Mouse (Mus musculus): ENCODE measurements around the gene Fam71d. TPM values are rescaled to one million over a fixed set of nuclear protein-coding genes. Genes with fewer than 3 reads are reported as not detected.
A peak's percentile ranks its signal among the peaks of the same experiment; 100 is the strongest.

Fam71d gene
- polyA plus RNA-seq, 1 experiment from 2014 or later = 0.18 TPM

DNA sequence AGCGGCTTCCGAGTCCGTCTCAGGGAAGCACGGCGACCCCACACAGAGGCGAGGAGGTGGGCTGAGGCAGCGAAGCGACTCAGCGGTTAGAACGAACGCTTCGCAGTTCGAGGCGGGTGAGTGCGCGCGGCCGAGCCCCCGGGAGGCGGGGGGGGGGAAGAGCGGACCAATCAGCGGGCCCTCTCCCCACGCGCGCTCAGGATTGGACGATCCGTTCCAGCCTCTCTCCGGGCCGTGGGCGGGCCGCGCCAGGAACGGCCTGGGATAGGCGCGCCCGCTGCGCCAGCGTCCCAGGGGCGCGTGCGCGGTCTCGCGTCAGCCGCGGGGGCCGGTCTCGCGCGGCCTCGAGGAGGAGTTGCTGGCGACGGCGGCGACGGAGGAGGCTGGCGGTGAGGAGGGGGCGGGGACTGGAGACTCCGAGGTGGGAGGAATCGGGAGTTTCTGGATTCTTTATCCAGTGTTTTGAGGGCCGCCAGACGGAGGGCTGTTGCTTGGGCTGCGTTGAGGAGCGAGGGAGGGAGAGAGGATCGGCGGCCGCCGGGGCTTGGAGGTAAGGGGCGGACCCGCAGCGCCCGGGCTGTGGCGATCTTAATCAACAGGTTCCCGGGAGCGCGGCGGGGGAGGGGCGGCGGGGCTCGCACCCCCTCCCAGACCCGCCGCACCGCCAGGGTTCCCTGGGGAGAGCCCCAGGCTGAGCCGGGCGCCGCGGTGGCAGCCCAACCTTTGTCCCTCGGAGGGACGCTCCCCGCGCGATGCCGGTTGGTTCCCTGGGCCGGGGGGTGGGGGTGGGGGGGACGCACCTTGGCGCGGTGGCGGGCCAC, 57.4 kb downstream of the Fam71d start, which contains the start of gene Mpp5:
Gene Mpp5 (plus strand): TSS at position 351 of the 821 bp plus-strand sequence.
- DNase-seq (ENCODE audit: low spot score) (peak; percentile 99), ATAC-seq (peak; percentile 100)
- Histone ChIP-seq H3K9me3 (replicated peaks; ENCODE audit: control insufficient read depth, low read length) (no peaks in the 10 kb centered on the region), H3K27ac (ENCODE audit: low read depth, low read length) (peak within 1 kb of the TSS; percentile 86), H3K4me3 (ENCODE audit: low read depth, low read length) (peak within 1 kb of the TSS; percentile 85), H3K4me2 (ENCODE audit: low read length) (peak within 1 kb of the TSS; percentile 72), H3K4me1 (ENCODE audit: control insufficient read depth, insufficient read depth, low read length) (peaks cover 3% of the 10 kb centered on the region), H3K36me3 (ENCODE audit: control insufficient read depth, insufficient read depth, low read length) (no peaks in the 10 kb centered on the region), H3K27me3 (replicated peaks; ENCODE audit: control insufficient read depth, insufficient read depth, low read length) (0 out of 2 replicates have a peak, but pooled peaks cover 3% of the 10 kb centered on the region), H3K9ac (ENCODE audit: low read length) (peak within 1 kb of the TSS; percentile 79)
- under 1% methylated on average over 79 of the region's 98 CpGs for WGBS

DNA sequence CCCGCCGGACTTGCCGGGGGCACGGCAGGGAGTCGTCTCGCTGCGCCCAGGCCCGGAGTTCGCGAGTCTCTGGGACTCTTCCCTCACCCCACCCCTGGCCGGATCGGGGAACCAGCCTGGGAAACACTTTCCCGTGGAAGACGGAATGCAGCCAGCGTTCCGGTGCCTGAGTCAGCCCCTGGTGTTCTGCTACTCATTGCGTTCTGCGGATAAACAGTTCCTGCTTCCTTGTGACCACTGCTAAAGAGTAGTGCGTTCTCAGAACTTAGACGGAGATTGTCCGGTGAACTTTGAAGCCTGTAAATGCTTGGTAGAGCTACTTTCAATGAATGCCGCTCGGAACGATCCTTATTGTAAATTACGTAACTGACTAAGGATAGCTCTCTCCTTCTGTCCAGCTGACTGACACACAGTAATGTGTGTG, 58.1 kb downstream of the Fam71d start:
- Histone ChIP-seq H3K4me2 (ENCODE audit: low read length) (peak overlapping the region; percentile 72), H3K4me3 (ENCODE audit: low read depth, low read length) (peak overlapping the region; percentile 85), H3K9ac (ENCODE audit: low read length) (peak overlapping the region; percentile 79), H3K9me3 (replicated peaks; ENCODE audit: control insufficient read depth, low read length) (no peaks in the 10 kb centered on the region), H3K36me3 (ENCODE audit: control insufficient read depth, insufficient read depth, low read length) (no peaks in the 10 kb centered on the region), H3K27ac (ENCODE audit: low read depth, low read length) (peak overlapping the region; percentile 86), H3K27me3 (replicated peaks; ENCODE audit: control insufficient read depth, insufficient read depth, low read length) (0 out of 2 replicates have a peak, but pooled peaks cover 3% of the 10 kb centered on the region), H3K4me1 (ENCODE audit: control insufficient read depth, insufficient read depth, low read length) (peaks cover 3% of the 10 kb centered on the region)
- DNase-seq (ENCODE audit: low spot score) = peak; percentile 60
- peak; percentile 24 for ATAC-seq
- under 1% methylated on average over 25 of the region's 25 CpGs for WGBS

GRCm38 (mm10) chr12:78761979-78762378, 70.6 kb downstream of the Fam71d start:
- Histone ChIP-seq H3K4me1 (ENCODE audit: control insufficient read depth, insufficient read depth, low read length) (no peaks in the 10 kb centered on the region), H3K27me3 (replicated peaks; ENCODE audit: control insufficient read depth, insufficient read depth, low read length) (no peaks in the 10 kb centered on the region), H3K9ac (ENCODE audit: low read length) (no peak overlapping the region), H3K4me3 (ENCODE audit: low read depth, low read length) (no peak overlapping the region), H3K9me3 (replicated peaks; ENCODE audit: control insufficient read depth, low read length) (no peaks in the 10 kb centered on the region), H3K36me3 (ENCODE audit: control insufficient read depth, insufficient read depth, low read length) (no peaks in the 10 kb centered on the region), H3K4me2 (ENCODE audit: low read length) (no peak overlapping the region), H3K27ac (ENCODE audit: low read depth, low read length) (no peak overlapping the region)
- ATAC-seq (no peak), DNase-seq (ENCODE audit: low spot score) (no peak)

- 91% methylated on average over 6 of the region's 6 CpGs for WGBS
- Histone ChIP-seq H3K27ac (ENCODE audit: low read depth, low read length) (no peak overlapping the region), H3K4me1 (ENCODE audit: control insufficient read depth, insufficient read depth, low read length) (no peaks in the 10 kb centered on the region), H3K4me3 (ENCODE audit: low read depth, low read length) (no peak overlapping the region), H3K9me3 (replicated peaks; ENCODE audit: control insufficient read depth, low read length) (no peaks in the 10 kb centered on the region), H3K36me3 (ENCODE audit: control insufficient read depth, insufficient read depth, low read length) (no peaks in the 10 kb centered on the region), H3K4me2 (ENCODE audit: low read length) (no peak overlapping the region), H3K27me3 (replicated peaks; ENCODE audit: control insufficient read depth, insufficient read depth, low read length) (no peaks in the 10 kb centered on the region), H3K9ac (ENCODE audit: low read length) (no peak overlapping the region)
- ATAC-seq (no peak), DNase-seq (ENCODE audit: low spot score) (no peak)
Observed at GRCm38 (mm10) chr12:78769031-78769713, 77.8 kb downstream of the Fam71d start.

- DNase-seq (ENCODE audit: low spot score) = no peak
- WGBS = 91% methylated on average over 2 of the region's 2 CpGs
- H3K27me3 ChIP-seq (replicated peaks; ENCODE audit: control insufficient read depth, insufficient read depth, low read length) = no peaks in the 10 kb centered on the region
- no peak overlapping the region for H3K9ac ChIP-seq (ENCODE audit: low read length)
- H3K4me1 ChIP-seq (ENCODE audit: control insufficient read depth, insufficient read depth, low read length) = peaks cover 5% of the 10 kb centered on the region
- no peaks in the 10 kb centered on the region for H3K36me3 ChIP-seq (ENCODE audit: control insufficient read depth, insufficient read depth, low read length)
- H3K4me2 ChIP-seq (ENCODE audit: low read length) = no peak overlapping the region
- no peak for ATAC-seq
- no peak overlapping the region for H3K4me3 ChIP-seq (ENCODE audit: low read depth, low read length)
- no peak overlapping the region for H3K27ac ChIP-seq (ENCODE audit: low read depth, low read length)
- H3K9me3 ChIP-seq (replicated peaks; ENCODE audit: control insufficient read depth, low read length) = no peaks in the 10 kb centered on the region
Observed at GRCm38 (mm10) chr12:78773211-78773610, 81.9 kb downstream of the Fam71d start.

DNA sequence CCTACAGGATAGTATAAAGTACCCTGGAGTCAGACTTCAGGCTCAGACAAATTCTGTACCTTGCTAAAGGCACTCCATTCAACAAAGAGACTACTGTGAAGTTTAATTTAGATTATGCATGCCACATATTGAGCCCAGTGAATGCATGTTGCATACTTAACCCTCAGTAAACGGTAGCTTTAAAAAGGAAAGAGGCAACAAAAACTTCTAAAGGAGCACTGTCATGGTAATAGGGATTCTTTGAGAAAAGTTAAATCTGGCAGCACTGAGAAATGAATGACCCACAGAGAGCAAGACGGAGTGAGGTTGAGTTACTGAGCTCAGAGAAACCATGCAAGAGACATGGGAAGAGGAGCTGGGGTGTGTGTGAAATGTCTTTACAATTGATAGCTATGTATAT, 86.6 kb downstream of the Fam71d start:
- no peak overlapping the region for H3K9ac ChIP-seq (ENCODE audit: low read length)
- peak; percentile 62 for ATAC-seq
- H3K4me2 ChIP-seq (ENCODE audit: low read length) = 0 out of 2 replicates have a peak overlapping the region, but pooled peaks have one; percentile 3
- no peaks in the 10 kb centered on the region for H3K36me3 ChIP-seq (ENCODE audit: control insufficient read depth, insufficient read depth, low read length)
- H3K4me1 ChIP-seq (ENCODE audit: control insufficient read depth, insufficient read depth, low read length) = peaks cover 5% of the 10 kb centered on the region
- WGBS = 0% methylated on average over 2 of the region's 2 CpGs
- no peaks in the 10 kb centered on the region for H3K9me3 ChIP-seq (replicated peaks; ENCODE audit: control insufficient read depth, low read length)
- DNase-seq (ENCODE audit: low spot score) = peak; percentile 36
- H3K4me3 ChIP-seq (ENCODE audit: low read depth, low read length) = no peak overlapping the region
- no peak overlapping the region for H3K27ac ChIP-seq (ENCODE audit: low read depth, low read length)
- H3K27me3 ChIP-seq (replicated peaks; ENCODE audit: control insufficient read depth, insufficient read depth, low read length) = no peaks in the 10 kb centered on the region

DNA sequence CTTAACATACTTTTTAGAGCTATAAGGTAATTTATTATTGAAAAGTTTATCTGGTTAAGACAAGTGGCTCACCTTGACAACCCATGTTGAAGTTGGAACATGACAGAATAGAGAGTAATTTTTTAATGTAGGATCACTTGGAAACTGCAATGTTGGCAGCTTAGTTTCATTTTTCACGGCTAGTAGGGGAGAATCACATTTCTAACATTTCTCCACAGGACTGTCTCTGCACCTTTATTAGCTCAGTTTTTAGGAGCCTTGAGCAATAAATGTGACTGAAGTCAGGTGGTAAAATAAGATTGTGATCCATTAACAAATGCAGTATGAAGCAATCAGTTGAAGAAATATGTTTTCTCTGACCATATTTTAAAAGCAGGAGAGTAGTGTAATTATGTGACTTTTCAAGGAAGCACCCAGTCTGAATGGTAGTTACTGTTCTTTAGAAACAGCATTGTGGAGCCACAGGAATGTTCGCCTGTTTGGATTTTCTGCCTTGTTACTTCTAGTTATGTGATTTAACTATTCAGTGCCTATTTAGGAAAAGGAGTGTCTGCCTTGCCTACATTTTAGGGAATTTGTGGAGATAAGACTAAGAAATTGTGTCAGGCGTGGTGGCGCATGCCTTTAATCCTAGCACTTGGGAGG, 87.2 kb downstream of the Fam71d start:
- H3K4me2 ChIP-seq (ENCODE audit: low read length) = no peak overlapping the region
- WGBS = 47% methylated on average over 4 of the region's 4 CpGs
- H3K4me3 ChIP-seq (ENCODE audit: low read depth, low read length) = no peak overlapping the region
- DNase-seq (ENCODE audit: low spot score) (no peak), ATAC-seq (no peak)
- no peak overlapping the region for H3K27ac ChIP-seq (ENCODE audit: low read depth, low read length)
- H3K27me3 ChIP-seq (replicated peaks; ENCODE audit: control insufficient read depth, insufficient read depth, low read length) = no peaks in the 10 kb centered on the region
- no peaks in the 10 kb centered on the region for H3K9me3 ChIP-seq (replicated peaks; ENCODE audit: control insufficient read depth, low read length)
- no peaks in the 10 kb centered on the region for H3K36me3 ChIP-seq (ENCODE audit: control insufficient read depth, insufficient read depth, low read length)
- no peak overlapping the region for H3K9ac ChIP-seq (ENCODE audit: low read length)
- peaks cover 5% of the 10 kb centered on the region for H3K4me1 ChIP-seq (ENCODE audit: control insufficient read depth, insufficient read depth, low read length)
